Mouse (Mus musculus): ENCODE results near the gene Mical3. TPM values are rescaled to one million over a fixed set of nuclear protein-coding genes. Genes with fewer than 3 reads are reported as not detected.
A peak's percentile ranks its signal among the peaks of the same experiment; 100 is the strongest.

Mical3 gene
- total RNA-seq, 1 experiment, result 30.0 TPM

GRCm38 (mm10) chr6:121064356-121065015 is 66.3 kb downstream of the Mical3 start:
- DNase-seq (ENCODE audit: low read depth, low spot score), result peak; percentile 75

GRCm38 (mm10) chr6:121063771-121064170 is 67.0 kb downstream of the Mical3 start:
- TF ChIP-seq HCFC1 (IDR thresholded peaks at IDR 0.05; ENCODE audit: borderline replicate concordance, insufficient read depth, low read length) (no peak), CHD2 (IDR thresholded peaks at IDR 0.05; ENCODE audit: low read depth, low read length) (no peak), MAFK (IDR thresholded peaks at IDR 0.05; ENCODE audit: insufficient read depth, low read depth, low read length) (no peak), ZC3H11A (IDR thresholded peaks at IDR 0.05; ENCODE audit: borderline replicate concordance, low read depth, low read length) (no peak), ZNF384 (IDR thresholded peaks at IDR 0.05; ENCODE audit: low read depth, low read length) (no peak)
- Histone ChIP-seq H3K27ac (ENCODE audit: insufficient read depth, low read depth, low read length, poor library complexity, severe bottlenecking) (no peak overlapping the region), H3K36me3 (ENCODE audit: control insufficient read depth, insufficient read depth, low read length, poor library complexity, severe bottlenecking) (no peaks in the 10 kb centered on the region), H3K4me3 (ENCODE audit: insufficient read depth in 1 of 2, low read depth in 1 of 2, low read length in 2 of 2, poor library complexity in 1 of 2, severe bottlenecking in 1 of 2) (no peak overlapping the region), H3K9ac (ENCODE audit: insufficient read depth, low read depth, low read length, poor library complexity, severe bottlenecking) (no peak overlapping the region), H3K9me3 (ENCODE audit: control insufficient read depth, insufficient read depth, low read depth, low read length) (no peaks in the 10 kb centered on the region), H3K4me1 (ENCODE audit: control insufficient read depth in 2 of 2, insufficient read depth in 2 of 2, low read length in 2 of 2, poor library complexity in 1 of 2) (peaks cover 3 to 30% of the 10 kb centered on the region in 2 experiments; a peak in 3 of 4 replicates)
- no peak for DNase-seq (ENCODE audit: low read depth, low spot score)
- in situ Hi-C loops (cut with MboI; ENCODE audit: low sequenced_read_pairs in 2 of 2, unreplicated experiment in 2 of 2), result no loop called here

More at GRCm38 (mm10) chr6:121064356-121065015, 66.3 kb downstream of the Mical3 start:
- peak overlapping the region; percentile 16 to 62; a peak in 3 of 4 replicates for H3K4me3 ChIP-seq (ENCODE audit: insufficient read depth in 1 of 2, low read depth in 1 of 2, low read length in 2 of 2, poor library complexity in 1 of 2, severe bottlenecking in 1 of 2)
- H3K4me1 ChIP-seq (ENCODE audit: control insufficient read depth in 2 of 2, insufficient read depth in 2 of 2, low read length in 2 of 2, poor library complexity in 1 of 2), result peaks cover 3 to 30% of the 10 kb centered on the region in 2 experiments; a peak in 3 of 4 replicates
- no peaks in the 10 kb centered on the region for H3K9me3 ChIP-seq (ENCODE audit: control insufficient read depth, insufficient read depth, low read depth, low read length)
- no peak for TF ChIP-seq CHD2 (IDR thresholded peaks at IDR 0.05; ENCODE audit: low read depth, low read length)
- TF ChIP-seq MAFK (IDR thresholded peaks at IDR 0.05; ENCODE audit: insufficient read depth, low read depth, low read length), result no peak
- no peak for TF ChIP-seq HCFC1 (IDR thresholded peaks at IDR 0.05; ENCODE audit: borderline replicate concordance, insufficient read depth, low read length)
- TF ChIP-seq ZNF384 (IDR thresholded peaks at IDR 0.05; ENCODE audit: low read depth, low read length), result no peak
- no peak for TF ChIP-seq ZC3H11A (IDR thresholded peaks at IDR 0.05; ENCODE audit: borderline replicate concordance, low read depth, low read length)
- no peaks in the 10 kb centered on the region for H3K36me3 ChIP-seq (ENCODE audit: control insufficient read depth, insufficient read depth, low read length, poor library complexity, severe bottlenecking)
- no peak overlapping the region for H3K9ac ChIP-seq (ENCODE audit: insufficient read depth, low read depth, low read length, poor library complexity, severe bottlenecking)
- 0 out of 2 replicates have a peak overlapping the region, but pooled peaks have one; percentile 11 for H3K27ac ChIP-seq (ENCODE audit: insufficient read depth, low read depth, low read length, poor library complexity, severe bottlenecking)
- in situ Hi-C loops (cut with MboI; ENCODE audit: low sequenced_read_pairs in 2 of 2, unreplicated experiment in 2 of 2), result no loop called here

GRCm38 (mm10) chr6:121062891-121063408 is 67.8 kb downstream of the Mical3 start:
- Histone ChIP-seq H3K4me1 (ENCODE audit: control insufficient read depth in 2 of 2, insufficient read depth in 2 of 2, low read length in 2 of 2, poor library complexity in 1 of 2) (peaks cover 3 to 27% of the 10 kb centered on the region in 2 experiments; a peak in 3 of 4 replicates), H3K36me3 (ENCODE audit: control insufficient read depth, insufficient read depth, low read length, poor library complexity, severe bottlenecking) (no peaks in the 10 kb centered on the region), H3K4me3 (ENCODE audit: insufficient read depth in 1 of 2, low read depth in 1 of 2, low read length in 2 of 2, poor library complexity in 1 of 2, severe bottlenecking in 1 of 2) (no peak overlapping the region), H3K9me3 (ENCODE audit: control insufficient read depth, insufficient read depth, low read depth, low read length) (no peaks in the 10 kb centered on the region), H3K27ac (ENCODE audit: insufficient read depth, low read depth, low read length, poor library complexity, severe bottlenecking) (no peak overlapping the region), H3K9ac (ENCODE audit: insufficient read depth, low read depth, low read length, poor library complexity, severe bottlenecking) (no peak overlapping the region)
- TF ChIP-seq CHD2 (IDR thresholded peaks at IDR 0.05; ENCODE audit: low read depth, low read length), result no peak
- TF ChIP-seq MAFK (IDR thresholded peaks at IDR 0.05; ENCODE audit: insufficient read depth, low read depth, low read length), result no peak
- no peak for TF ChIP-seq ZC3H11A (IDR thresholded peaks at IDR 0.05; ENCODE audit: borderline replicate concordance, low read depth, low read length)
- no peak for TF ChIP-seq ZNF384 (IDR thresholded peaks at IDR 0.05; ENCODE audit: low read depth, low read length)
- no peak for TF ChIP-seq HCFC1 (IDR thresholded peaks at IDR 0.05; ENCODE audit: borderline replicate concordance, insufficient read depth, low read length)
- DNase-seq (ENCODE audit: low read depth, low spot score), result no peak
- in situ Hi-C loops (cut with MboI; ENCODE audit: low sequenced_read_pairs in 2 of 2, unreplicated experiment in 2 of 2), result no loop called here

- in situ Hi-C loops (cut with MboI; ENCODE audit: low sequenced_read_pairs in 2 of 2, unreplicated experiment in 2 of 2), result no loop called here
- H3K27ac ChIP-seq (ENCODE audit: insufficient read depth, low read depth, low read length, poor library complexity, severe bottlenecking), result no peak overlapping the region
- DNase-seq (ENCODE audit: low read depth, low spot score), result no peak
- no peak overlapping the region for H3K4me3 ChIP-seq (ENCODE audit: insufficient read depth in 1 of 2, low read depth in 1 of 2, low read length in 2 of 2, poor library complexity in 1 of 2, severe bottlenecking in 1 of 2)
- no peak for TF ChIP-seq CHD2 (IDR thresholded peaks at IDR 0.05; ENCODE audit: low read depth, low read length)
- no peak for TF ChIP-seq MAFK (IDR thresholded peaks at IDR 0.05; ENCODE audit: insufficient read depth, low read depth, low read length)
- TF ChIP-seq ZC3H11A (IDR thresholded peaks at IDR 0.05; ENCODE audit: borderline replicate concordance, low read depth, low read length), result no peak
- no peak for TF ChIP-seq ZNF384 (IDR thresholded peaks at IDR 0.05; ENCODE audit: low read depth, low read length)
- no peak for TF ChIP-seq HCFC1 (IDR thresholded peaks at IDR 0.05; ENCODE audit: borderline replicate concordance, insufficient read depth, low read length)
- no peaks in the 10 kb centered on the region for H3K36me3 ChIP-seq (ENCODE audit: control insufficient read depth, insufficient read depth, low read length, poor library complexity, severe bottlenecking)
- H3K9me3 ChIP-seq (ENCODE audit: control insufficient read depth, insufficient read depth, low read depth, low read length), result no peaks in the 10 kb centered on the region
- H3K4me1 ChIP-seq (ENCODE audit: control insufficient read depth in 2 of 2, insufficient read depth in 2 of 2, low read length in 2 of 2, poor library complexity in 1 of 2), result peaks cover 0 to 3% of the 10 kb centered on the region in 2 experiments; a peak in 1 of 4 replicates
- no peak overlapping the region for H3K9ac ChIP-seq (ENCODE audit: insufficient read depth, low read depth, low read length, poor library complexity, severe bottlenecking)
Observed at GRCm38 (mm10) chr6:121058039-121058438, 72.8 kb downstream of the Mical3 start.

Measured in ES-E14 (cell line).